In the genomic region with DNA sequence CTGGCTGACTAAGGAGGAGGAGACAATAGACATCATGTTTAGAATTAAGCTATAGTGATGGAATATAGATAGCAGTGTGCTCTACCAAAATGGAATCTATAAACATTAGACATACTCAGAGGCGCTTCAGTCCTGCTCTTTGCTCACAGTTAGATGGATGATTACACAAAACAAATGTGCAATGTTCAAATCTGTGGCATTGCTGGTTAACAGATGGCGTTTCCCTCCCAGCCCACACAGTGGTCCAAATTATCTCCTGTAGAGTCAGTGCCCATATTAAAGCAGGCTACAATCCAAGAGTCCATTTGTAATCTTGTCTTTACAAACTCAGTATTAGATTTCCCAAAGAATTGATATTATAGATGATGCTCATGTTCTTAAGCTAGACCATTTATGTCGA, we compare ENCODE assay signal across 22 mouse cellular contexts.
DNase-seq lines count a peak whose midpoint lies in the region; ATAC-seq and TF ChIP-seq lines count a peak whose summit lies in the region.
"Had no signal": no experiment of that assay in that cellular context is flagged by ENCODE, and none has a peak within 500 bp of the region (broad histone marks: within the 10 kb centered on the region; RNA-seq: fewer than 3 reads in every experiment).

No protein-coding gene starts in this region.

- H3K27me3 ChIP-seq in forebrain, postnatal 0 days (ENCODE audit: insufficient read depth, low read length), result no peaks in the 10 kb centered on the region
- H3K27me3 ChIP-seq in forebrain, embryonic 16.5 days (replicated peaks; ENCODE audit: control insufficient read depth, insufficient read depth, low read length), result no peaks in the 10 kb centered on the region
- H3K27me3 ChIP-seq in thymus, adult 2 months (ENCODE audit: control insufficient read depth, insufficient read depth, low read length), result no peaks in the 10 kb centered on the region
- H3K27me3 ChIP-seq: embryonic facial prominence, embryonic 15.5 days; forebrain, embryonic 15.5 days; heart, embryonic 15.5 days; limb, embryonic 13.5 days; liver, embryonic 13.5 days had no signal

- no peak overlapping the region for H3K4me2 ChIP-seq in forebrain, postnatal 0 days (ENCODE audit: low read depth)
- no peak overlapping the region for H3K4me2 ChIP-seq in forebrain, embryonic 16.5 days (ENCODE audit: low read length)
- H3K4me2 ChIP-seq: embryonic facial prominence, embryonic 15.5 days; forebrain, embryonic 15.5 days; heart, embryonic 15.5 days; hindbrain, embryonic 14.5 days; limb, embryonic 13.5 days; liver, embryonic 13.5 days; midbrain, embryonic 11.5 days had no signal

- H3K36me3 ChIP-seq in forebrain, postnatal 0 days (ENCODE audit: insufficient read depth), result no peaks in the 10 kb centered on the region
- no peaks in the 10 kb centered on the region for H3K36me3 ChIP-seq in forebrain, embryonic 16.5 days (ENCODE audit: control insufficient read depth, insufficient read depth)
- H3K36me3 ChIP-seq in thymus, adult 2 months (ENCODE audit: control insufficient read depth, insufficient read depth, low read length), result no peaks in the 10 kb centered on the region
- H3K36me3 ChIP-seq: embryonic facial prominence, embryonic 15.5 days; forebrain, embryonic 15.5 days; heart, embryonic 15.5 days; limb, embryonic 13.5 days; liver, embryonic 13.5 days had no signal

- H3K4me3 ChIP-seq in forebrain, postnatal 0 days (ENCODE audit: low read depth, low read length), result no peak overlapping the region
- no peak overlapping the region for H3K4me3 ChIP-seq in forebrain, embryonic 16.5 days (replicated peaks; ENCODE audit: low read length)
- no peak overlapping the region for H3K4me3 ChIP-seq in thymus, adult 2 months (ENCODE audit: control insufficient read depth, insufficient read depth, low read length)
- H3K4me3 ChIP-seq: embryonic facial prominence, embryonic 15.5 days; forebrain, embryonic 15.5 days; heart, embryonic 15.5 days; limb, embryonic 13.5 days; liver, embryonic 13.5 days had no signal

- no peak for ATAC-seq in forebrain, postnatal 0 days
- ATAC-seq in forebrain, embryonic 16.5 days, result no peak
- no peak for ATAC-seq in erythroid progenitor cell, adult 5-6 weeks (replicated peaks; ENCODE audit: low FRiP score, poor library complexity, severe bottlenecking)
- ATAC-seq: forebrain, embryonic 15.5 days had no signal

- WGBS in forebrain, postnatal 0 days, result 70% methylated on average over 3 of the region's 3 CpGs
- 75% methylated on average over 3 of the region's 3 CpGs for WGBS in forebrain, embryonic 16.5 days
- 94% methylated on average over 3 of the region's 3 CpGs for WGBS in thymus, adult 2 months

- no peaks in the 10 kb centered on the region for H3K9me3 ChIP-seq in forebrain, postnatal 0 days (ENCODE audit: low read length)
- H3K9me3 ChIP-seq in forebrain, embryonic 16.5 days (ENCODE audit: control insufficient read depth, low read length), result no peaks in the 10 kb centered on the region
- H3K9me3 ChIP-seq: embryonic facial prominence, embryonic 15.5 days; forebrain, embryonic 15.5 days; heart, embryonic 15.5 days; limb, embryonic 13.5 days; liver, embryonic 13.5 days had no signal

- H3K9ac ChIP-seq in forebrain, postnatal 0 days, result no peak overlapping the region
- H3K9ac ChIP-seq in forebrain, embryonic 16.5 days (replicated peaks; ENCODE audit: low read depth, low read length), result no peak overlapping the region
- H3K9ac ChIP-seq: embryonic facial prominence, embryonic 15.5 days; forebrain, embryonic 15.5 days; heart, embryonic 15.5 days; hindbrain, embryonic 14.5 days; limb, embryonic 13.5 days; liver, embryonic 13.5 days had no signal

- H3K27ac ChIP-seq in forebrain, postnatal 0 days (ENCODE audit: low read depth, low read length), result no peak overlapping the region
- H3K27ac ChIP-seq in forebrain, embryonic 16.5 days (ENCODE audit: low read length), result no peak overlapping the region
- H3K27ac ChIP-seq in thymus, adult 2 months (ENCODE audit: control insufficient read depth, insufficient read depth, low read length), result no peak overlapping the region
- H3K27ac ChIP-seq: embryonic facial prominence, embryonic 15.5 days; forebrain, embryonic 15.5 days; heart, embryonic 15.5 days; hindbrain, embryonic 14.5 days; limb, embryonic 13.5 days; liver, embryonic 13.5 days had no signal

- DNase-seq in forebrain, postnatal 0 days, result peak; percentile 10
- peak; percentile 22 for DNase-seq in left cerebral cortex, postnatal 4 days
- DNase-seq in left cerebral cortex, postnatal 10 days (ENCODE audit: extremely low spot score in 1 of 2, low spot score in 2 of 2), result no peak
- peak; percentile 90 for DNase-seq in cerebellum, adult 9-11 months
- DNase-seq in heart, adult 18-20 months, result no peak
- no peak for DNase-seq in thymus, adult 2 months
- DNase-seq: adrenal gland, postnatal 14 days; gastrocnemius, postnatal 36 days; heart, postnatal 36 days; kidney, adult 2 months; kidney, postnatal 10 days; liver, embryonic 13.5 days; lung, adult 2 months; lung, postnatal 14 days had no signal

- intact Hi-C loops in left cerebral cortex, postnatal 4 days (cut with DNase I), result no loop called here
- intact Hi-C loops in left cerebral cortex, postnatal 10 days (cut with DNase I), result no loop called here

- no peak for TF ChIP-seq CTCF in forebrain, postnatal 0 days (IDR thresholded peaks at IDR 0.05; ENCODE audit: low read depth)
- no peak for TF ChIP-seq CTCF in thymus, adult 2 months (IDR thresholded peaks at IDR 0.05; ENCODE audit: borderline replicate concordance, control insufficient read depth, extremely low read depth, insufficient read depth, low read length, poor library complexity)

- H3K4me1 ChIP-seq in forebrain, postnatal 0 days (ENCODE audit: insufficient read depth), result no peaks in the 10 kb centered on the region
- no peaks in the 10 kb centered on the region for H3K4me1 ChIP-seq in forebrain, embryonic 16.5 days (replicated peaks; ENCODE audit: control insufficient read depth, insufficient read depth, low read length)
- no peaks in the 10 kb centered on the region for H3K4me1 ChIP-seq in thymus, adult 2 months (replicated peaks; ENCODE audit: control insufficient read depth, insufficient read depth, low read length)
- H3K4me1 ChIP-seq: embryonic facial prominence, embryonic 15.5 days; forebrain, embryonic 15.5 days; heart, embryonic 15.5 days; limb, embryonic 13.5 days; liver, embryonic 13.5 days had no signal

- no peak for TF ChIP-seq POLR2A in thymus, adult 2 months (IDR thresholded peaks at IDR 0.05; ENCODE audit: control insufficient read depth, extremely low read depth, insufficient read depth, low read length, poor library complexity)

Comparison
In these comparisons a context has a peak if more than half of its experiments do, and no peak if none do; other contexts are left out.
1. DNase-seq: peak in forebrain, postnatal 0 days (single experiment), left cerebral cortex, postnatal 4 days (single experiment) and cerebellum, adult 9-11 months (single experiment); none in left cerebral cortex, postnatal 10 days (0 of 2), heart, adult 18-20 months (0 of 2) and thymus, adult 2 months (single experiment).